Mouse (Mus musculus): ENCODE data around the gene Rgs14. TPM values are rescaled to one million over a fixed set of nuclear protein-coding genes. Genes with fewer than 3 reads are reported as not detected.

Gene Rgs14
- polyA plus RNA-seq, 1 experiment from 2014 or later: 0.62 TPM

DNA sequence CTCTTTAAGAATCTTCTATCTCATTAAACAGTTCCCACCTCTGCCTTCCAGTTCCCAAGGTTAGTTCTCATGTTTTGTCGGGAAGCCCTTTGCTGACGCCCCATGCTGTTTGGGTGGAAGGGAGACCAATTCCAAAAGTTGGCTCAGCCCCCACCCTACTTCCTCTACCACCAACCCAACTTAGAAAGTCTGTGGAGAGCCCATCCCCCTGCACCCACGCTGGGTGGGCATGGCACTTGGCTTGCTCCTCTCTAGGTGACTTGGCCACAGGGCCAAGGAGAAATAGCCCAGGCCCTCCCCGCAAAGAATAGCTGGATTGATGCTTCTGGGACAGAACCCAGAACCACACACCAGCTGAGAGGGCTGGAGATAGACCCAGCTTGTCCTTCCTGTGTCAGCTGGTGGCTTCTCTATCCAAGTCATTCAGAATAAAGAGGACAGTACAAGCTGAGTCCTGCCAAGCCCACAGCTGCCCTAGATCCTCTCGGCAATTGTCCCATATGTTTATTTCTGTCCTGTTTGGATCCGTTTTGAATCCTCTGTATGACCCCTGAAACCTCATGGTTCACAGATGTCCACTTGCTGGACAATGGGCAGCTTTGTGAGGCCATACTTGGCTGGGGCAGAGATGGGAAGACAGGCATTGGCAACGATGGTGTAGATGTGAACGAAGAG, 1.6 kb downstream of the Rgs14 start:
- Histone ChIP-seq H3K36me3 (ENCODE audit: control insufficient read depth, insufficient read depth, low read length) (no peaks in the 10 kb centered on the region), H3K4me3 (ENCODE audit: low read depth, low read length) (no peak overlapping the region), H3K27me3 (ENCODE audit: control insufficient read depth, insufficient read depth, low read depth, low read length) (peaks cover 7% of the 10 kb centered on the region), H3K9me3 (replicated peaks; ENCODE audit: control insufficient read depth, low read length, poor library complexity, severe bottlenecking) (no peaks in the 10 kb centered on the region), H3K9ac (ENCODE audit: low read depth, low read length) (no peak overlapping the region), H3K4me1 (ENCODE audit: control insufficient read depth, insufficient read depth, low read length) (no peaks in the 10 kb centered on the region), H3K27ac (ENCODE audit: low read length) (no peak overlapping the region), H3K4me2 (ENCODE audit: low read length) (no peak overlapping the region)
- 71% methylated on average over 8 of the region's 8 CpGs for WGBS
- no peak for ATAC-seq

DNA sequence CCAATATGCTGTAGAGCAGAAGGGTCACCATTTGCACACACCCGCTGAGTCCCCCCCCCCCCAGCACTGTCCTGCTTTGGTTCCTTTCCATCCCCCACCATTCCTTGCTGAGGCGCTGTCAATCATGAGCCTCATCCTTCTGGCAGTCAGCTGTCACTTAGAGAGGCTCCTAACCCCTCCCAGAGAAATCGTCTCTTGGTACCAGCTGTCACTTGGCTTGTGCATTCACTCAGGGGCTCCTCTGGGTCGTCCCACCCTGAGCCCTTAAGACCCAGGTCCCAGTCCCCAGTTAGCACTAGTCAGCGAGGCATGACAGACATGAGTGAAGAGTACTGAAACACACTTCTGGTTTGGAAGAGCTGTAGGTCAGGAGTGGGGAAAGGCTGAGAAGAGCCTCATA, 2.2 kb downstream of the Rgs14 start:
- Histone ChIP-seq H3K27ac (ENCODE audit: low read length) (no peak overlapping the region), H3K4me2 (ENCODE audit: low read length) (no peak overlapping the region), H3K9ac (ENCODE audit: low read depth, low read length) (no peak overlapping the region), H3K27me3 (ENCODE audit: control insufficient read depth, insufficient read depth, low read depth, low read length) (peaks cover 7% of the 10 kb centered on the region), H3K9me3 (replicated peaks; ENCODE audit: control insufficient read depth, low read length, poor library complexity, severe bottlenecking) (no peaks in the 10 kb centered on the region), H3K4me1 (ENCODE audit: control insufficient read depth, insufficient read depth, low read length) (no peaks in the 10 kb centered on the region), H3K4me3 (ENCODE audit: low read depth, low read length) (no peak overlapping the region), H3K36me3 (ENCODE audit: control insufficient read depth, insufficient read depth, low read length) (no peaks in the 10 kb centered on the region)
- WGBS: 58% methylated on average over 5 of the region's 5 CpGs
- no peak for ATAC-seq

DNA sequence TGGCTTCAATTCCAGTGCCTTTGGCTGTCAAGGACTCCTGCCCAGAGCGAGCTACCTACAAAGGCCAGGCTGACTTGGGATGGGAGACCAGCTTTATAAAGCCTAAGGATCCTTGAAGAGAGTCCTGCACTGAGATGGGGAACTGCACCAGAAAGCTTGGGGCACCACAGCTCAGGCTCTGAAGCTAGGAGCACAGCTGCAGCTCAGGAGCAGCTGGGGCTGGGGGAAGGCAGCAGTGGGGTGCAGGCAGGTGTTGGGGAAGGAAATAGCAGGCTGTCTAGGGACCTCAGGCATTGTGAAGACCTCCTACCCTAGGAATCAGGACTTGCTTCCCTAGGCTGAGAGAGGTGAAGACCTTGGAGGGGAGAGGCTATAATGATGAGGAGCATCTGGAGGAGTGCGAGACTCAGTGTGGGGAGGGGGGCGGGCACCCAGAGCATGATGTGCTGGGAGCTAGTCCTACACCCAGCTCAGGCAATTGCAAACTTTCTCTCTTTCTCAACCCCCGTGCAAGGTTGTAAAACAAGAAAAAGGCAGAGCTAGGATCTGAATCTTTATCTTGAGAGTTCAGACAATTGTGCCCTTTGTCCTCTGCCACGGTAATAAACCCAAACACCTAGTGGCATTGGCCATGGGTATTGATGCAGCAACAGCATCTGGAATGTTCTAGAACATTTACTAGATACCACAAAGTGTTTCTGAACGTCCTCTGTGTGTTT, 4.8 kb downstream of the Rgs14 start:
- H3K4me1 ChIP-seq (ENCODE audit: control insufficient read depth, insufficient read depth, low read length): no peaks in the 10 kb centered on the region
- WGBS: 69% methylated on average over 6 of the region's 6 CpGs

DNA sequence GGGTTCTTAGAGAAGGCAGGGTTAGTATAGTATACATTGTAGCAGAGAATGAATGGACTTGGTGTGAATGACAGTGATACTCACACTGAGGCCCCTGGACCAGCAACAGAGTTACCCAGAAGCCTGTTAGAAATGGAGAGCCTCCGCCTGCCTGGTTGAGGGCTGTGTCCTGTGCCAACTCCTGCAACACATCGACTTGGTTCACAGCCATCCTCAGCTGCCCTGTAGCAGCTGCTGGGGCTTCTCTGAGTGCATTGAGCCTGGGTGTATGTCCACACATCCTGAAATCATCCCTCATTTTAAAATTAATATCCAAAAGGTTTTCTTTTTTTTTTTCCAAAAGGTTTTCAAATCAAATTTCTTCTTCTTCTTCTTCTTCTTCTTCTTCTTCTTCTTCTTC, 6.3 kb downstream of the Rgs14 start:
- 65% methylated on average over 2 of the region's 2 CpGs for WGBS
- no peak overlapping the region for H3K27ac ChIP-seq (ENCODE audit: low read length)

More for the DNA sequence above, 4.8 kb downstream of the Rgs14 start:
- ATAC-seq: no peak
- H3K9me3 ChIP-seq (replicated peaks; ENCODE audit: control insufficient read depth, low read length, poor library complexity, severe bottlenecking): no peaks in the 10 kb centered on the region
- peaks cover 23% of the 10 kb centered on the region for H3K27me3 ChIP-seq (ENCODE audit: control insufficient read depth, insufficient read depth, low read depth, low read length)
- H3K9ac ChIP-seq (ENCODE audit: low read depth, low read length): no peak overlapping the region
- no peaks in the 10 kb centered on the region for H3K36me3 ChIP-seq (ENCODE audit: control insufficient read depth, insufficient read depth, low read length)
- H3K4me3 ChIP-seq (ENCODE audit: low read depth, low read length): no peak overlapping the region
- no peak overlapping the region for H3K4me2 ChIP-seq (ENCODE audit: low read length)
- no peak overlapping the region for H3K27ac ChIP-seq (ENCODE audit: low read length)

DNA sequence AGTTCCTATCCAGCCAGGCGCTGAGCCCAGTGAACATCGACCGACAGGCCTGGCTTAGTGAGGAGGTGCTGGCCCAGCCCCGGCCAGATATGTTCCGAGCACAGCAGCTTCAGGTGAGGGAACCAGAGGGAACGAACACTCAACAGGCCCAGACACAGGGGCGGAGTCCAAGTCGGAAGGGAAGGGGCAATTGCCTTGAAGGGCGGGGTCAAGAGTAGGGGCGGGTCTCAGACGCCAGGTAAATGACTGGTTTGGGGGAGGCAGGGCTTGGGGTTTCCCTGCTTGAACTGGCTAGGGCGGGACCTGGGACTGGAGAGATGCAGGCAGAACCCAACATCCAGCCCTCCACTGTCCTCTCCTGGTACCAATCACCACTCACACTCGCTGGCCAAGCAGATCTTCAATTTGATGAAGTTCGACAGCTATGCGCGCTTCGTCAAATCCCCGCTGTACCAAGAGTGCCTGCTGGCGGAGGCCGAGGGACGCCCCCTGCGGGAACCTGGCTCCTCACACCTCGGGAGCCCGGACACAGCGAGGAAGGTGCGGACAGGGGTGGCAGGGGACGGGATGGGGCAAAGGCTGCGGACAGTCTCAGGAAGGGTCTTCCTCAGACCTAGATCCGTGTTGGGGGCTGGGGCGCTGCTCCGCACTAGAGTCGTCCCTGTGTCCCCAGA, 9.5 kb downstream of the Rgs14 start:
- WGBS: 9% methylated on average over 32 of the region's 32 CpGs
- Histone ChIP-seq H3K36me3 (ENCODE audit: control insufficient read depth, insufficient read depth, low read length) (no peaks in the 10 kb centered on the region), H3K9me3 (replicated peaks; ENCODE audit: control insufficient read depth, low read length, poor library complexity, severe bottlenecking) (no peaks in the 10 kb centered on the region), H3K27ac (ENCODE audit: low read length) (no peak overlapping the region), H3K27me3 (ENCODE audit: control insufficient read depth, insufficient read depth, low read depth, low read length) (peaks cover 34% of the 10 kb centered on the region), H3K4me1 (ENCODE audit: control insufficient read depth, insufficient read depth, low read length) (no peaks in the 10 kb centered on the region), H3K4me2 (ENCODE audit: low read length) (no peak overlapping the region), H3K9ac (ENCODE audit: low read depth, low read length) (no peak overlapping the region), H3K4me3 (ENCODE audit: low read depth, low read length) (no peak overlapping the region)
- ATAC-seq: no peak

More for the DNA sequence above, 6.3 kb downstream of the Rgs14 start:
- H3K4me1 ChIP-seq (ENCODE audit: control insufficient read depth, insufficient read depth, low read length): no peaks in the 10 kb centered on the region
- no peaks in the 10 kb centered on the region for H3K9me3 ChIP-seq (replicated peaks; ENCODE audit: control insufficient read depth, low read length, poor library complexity, severe bottlenecking)
- no peak overlapping the region for H3K4me2 ChIP-seq (ENCODE audit: low read length)
- H3K27me3 ChIP-seq (ENCODE audit: control insufficient read depth, insufficient read depth, low read depth, low read length): peaks cover 37% of the 10 kb centered on the region
- no peaks in the 10 kb centered on the region for H3K36me3 ChIP-seq (ENCODE audit: control insufficient read depth, insufficient read depth, low read length)
- no peak overlapping the region for H3K9ac ChIP-seq (ENCODE audit: low read depth, low read length)
- no peak for ATAC-seq
- H3K4me3 ChIP-seq (ENCODE audit: low read depth, low read length): no peak overlapping the region

DNA sequence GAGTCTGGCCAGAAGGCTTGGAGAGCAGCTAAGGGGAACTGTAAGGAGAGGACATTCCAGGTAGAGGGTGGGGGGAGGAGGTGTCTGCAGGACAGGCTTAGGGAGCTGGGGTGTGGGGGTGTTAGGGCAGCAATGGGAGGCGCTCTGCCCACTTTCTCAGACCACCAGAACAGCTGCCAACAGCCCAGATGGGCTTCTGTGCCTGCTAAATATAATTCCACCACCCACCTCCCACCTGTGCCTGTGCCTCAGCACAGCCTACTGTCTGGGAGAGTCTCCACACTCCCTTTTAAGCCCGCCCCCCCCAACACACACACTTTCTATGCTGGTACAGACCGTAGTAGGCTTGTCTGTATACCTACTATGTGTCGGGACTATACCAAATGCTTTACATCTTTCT, 12.3 kb downstream of the Rgs14 start:
- no peaks in the 10 kb centered on the region for H3K36me3 ChIP-seq (ENCODE audit: control insufficient read depth, insufficient read depth, low read length)
- H3K9ac ChIP-seq (ENCODE audit: low read depth, low read length): no peak overlapping the region
- no peak for ATAC-seq
- H3K9me3 ChIP-seq (replicated peaks; ENCODE audit: control insufficient read depth, low read length, poor library complexity, severe bottlenecking): no peaks in the 10 kb centered on the region
- H3K4me1 ChIP-seq (ENCODE audit: control insufficient read depth, insufficient read depth, low read length): no peaks in the 10 kb centered on the region
- WGBS: 82% methylated on average over 4 of the region's 4 CpGs
- no peak overlapping the region for H3K27ac ChIP-seq (ENCODE audit: low read length)
- no peak overlapping the region for H3K4me2 ChIP-seq (ENCODE audit: low read length)
- H3K27me3 ChIP-seq (ENCODE audit: control insufficient read depth, insufficient read depth, low read depth, low read length): peaks cover 30% of the 10 kb centered on the region
- H3K4me3 ChIP-seq (ENCODE audit: low read depth, low read length): no peak overlapping the region

DNA sequence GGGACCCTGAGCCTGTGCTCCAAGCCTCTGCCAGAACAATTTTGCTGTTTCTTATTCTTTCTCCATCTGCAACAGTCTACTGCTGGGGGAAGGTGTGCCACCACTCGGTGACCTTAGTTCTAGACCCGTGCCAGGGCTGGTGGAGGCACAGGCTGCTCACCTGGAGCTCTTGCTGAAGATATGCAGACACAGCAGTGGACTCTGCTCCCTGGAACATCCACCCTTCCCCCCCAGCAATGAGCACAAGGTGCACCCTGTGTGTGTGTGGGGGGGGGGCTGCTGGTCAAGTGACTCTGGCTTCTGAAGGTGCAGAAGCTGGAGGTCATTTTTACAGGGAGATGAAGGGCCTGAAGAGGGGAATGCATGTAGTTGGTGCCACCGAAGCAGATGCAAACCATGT, 21.1 kb downstream of the Rgs14 start:
- Histone ChIP-seq H3K9me3 (replicated peaks; ENCODE audit: control insufficient read depth, low read length, poor library complexity, severe bottlenecking) (no peaks in the 10 kb centered on the region), H3K9ac (ENCODE audit: low read depth, low read length) (no peak overlapping the region), H3K4me1 (ENCODE audit: control insufficient read depth, insufficient read depth, low read length) (no peaks in the 10 kb centered on the region), H3K36me3 (ENCODE audit: control insufficient read depth, insufficient read depth, low read length) (no peaks in the 10 kb centered on the region), H3K4me3 (ENCODE audit: low read depth, low read length) (no peak overlapping the region), H3K4me2 (ENCODE audit: low read length) (no peak overlapping the region), H3K27ac (ENCODE audit: low read length) (no peak overlapping the region), H3K27me3 (ENCODE audit: control insufficient read depth, insufficient read depth, low read depth, low read length) (no peaks in the 10 kb centered on the region)
- WGBS: 79% methylated on average over 3 of the region's 3 CpGs
- ATAC-seq: no peak

DNA sequence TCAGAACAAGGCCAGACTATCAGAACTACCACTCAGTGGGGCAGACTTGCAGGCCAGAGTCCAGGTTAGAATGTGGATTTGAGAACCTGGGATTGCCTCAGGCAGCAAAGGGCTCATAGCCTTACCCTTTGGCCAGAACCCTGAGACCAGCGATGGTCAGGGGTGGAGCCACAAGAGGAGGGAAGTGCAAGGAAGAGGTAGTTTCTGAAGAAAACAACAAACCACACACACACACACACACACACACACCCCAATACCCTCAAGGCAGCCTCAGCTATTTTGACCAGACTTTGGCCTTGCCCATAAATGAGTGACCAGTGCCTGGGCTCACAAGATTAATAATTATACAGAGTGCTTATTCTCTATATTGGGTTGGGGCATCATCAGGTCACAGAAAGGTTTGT, 22.1 kb downstream of the Rgs14 start:
- no peak overlapping the region for H3K9ac ChIP-seq (ENCODE audit: low read depth, low read length)
- H3K27ac ChIP-seq (ENCODE audit: low read length): no peak overlapping the region
- no peak overlapping the region for H3K4me3 ChIP-seq (ENCODE audit: low read depth, low read length)
- no peaks in the 10 kb centered on the region for H3K4me1 ChIP-seq (ENCODE audit: control insufficient read depth, insufficient read depth, low read length)
- H3K27me3 ChIP-seq (ENCODE audit: control insufficient read depth, insufficient read depth, low read depth, low read length): no peaks in the 10 kb centered on the region
- WGBS: 86% methylated on average over 1 of the region's 1 CpGs
- H3K9me3 ChIP-seq (replicated peaks; ENCODE audit: control insufficient read depth, low read length, poor library complexity, severe bottlenecking): no peaks in the 10 kb centered on the region
- no peaks in the 10 kb centered on the region for H3K36me3 ChIP-seq (ENCODE audit: control insufficient read depth, insufficient read depth, low read length)
- no peak for ATAC-seq
- H3K4me2 ChIP-seq (ENCODE audit: low read length): no peak overlapping the region

DNA sequence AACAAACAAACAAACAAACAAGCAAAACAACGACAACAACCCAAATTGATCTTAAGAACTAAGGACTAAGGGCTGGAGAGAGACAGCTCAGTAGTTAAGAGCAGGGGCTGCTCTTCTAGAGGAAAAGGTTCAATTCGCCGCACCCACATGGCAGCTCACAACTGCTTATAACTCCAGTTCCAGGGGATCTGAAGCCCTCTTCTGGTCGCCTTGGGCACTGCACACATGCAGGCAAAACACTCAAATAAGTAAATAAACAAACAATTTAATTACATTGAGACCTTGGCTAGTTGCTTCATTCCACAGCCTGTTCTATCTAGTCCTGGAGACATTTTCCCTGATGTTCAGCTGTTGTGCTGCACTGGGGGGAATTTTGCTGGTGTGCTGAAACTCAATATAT, 23.4 kb downstream of the Rgs14 start:
- no peaks in the 10 kb centered on the region for H3K36me3 ChIP-seq (ENCODE audit: control insufficient read depth, insufficient read depth, low read length)
- ATAC-seq: no peak
- H3K27ac ChIP-seq (ENCODE audit: low read length): no peak overlapping the region
- no peaks in the 10 kb centered on the region for H3K4me1 ChIP-seq (ENCODE audit: control insufficient read depth, insufficient read depth, low read length)
- no peak overlapping the region for H3K4me3 ChIP-seq (ENCODE audit: low read depth, low read length)
- H3K27me3 ChIP-seq (ENCODE audit: control insufficient read depth, insufficient read depth, low read depth, low read length): no peaks in the 10 kb centered on the region
- H3K9ac ChIP-seq (ENCODE audit: low read depth, low read length): no peak overlapping the region
- 71% methylated on average over 4 of the region's 4 CpGs for WGBS
- H3K9me3 ChIP-seq (replicated peaks; ENCODE audit: control insufficient read depth, low read length, poor library complexity, severe bottlenecking): no peaks in the 10 kb centered on the region
- no peak overlapping the region for H3K4me2 ChIP-seq (ENCODE audit: low read length)
